In the genomic region with DNA sequence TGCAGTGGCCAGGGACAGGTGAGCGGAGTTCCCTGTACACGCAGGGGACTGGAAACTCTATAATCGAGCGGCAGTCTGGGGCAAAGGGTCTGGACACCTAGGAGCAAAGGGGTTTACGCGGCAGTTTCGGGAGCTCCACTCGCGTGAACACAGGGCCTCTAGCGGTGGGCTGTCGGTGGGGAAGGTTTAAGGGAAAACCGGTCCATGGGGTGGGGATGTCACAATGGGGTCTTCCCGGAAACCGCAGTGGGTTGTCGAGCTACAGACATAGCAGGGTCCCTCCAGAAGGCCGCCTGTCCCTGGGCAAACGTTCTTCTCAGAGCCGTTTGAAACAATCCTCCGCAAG, we compare ENCODE assay signal across 8 mouse cellular contexts.
DNase-seq lines count a peak whose midpoint lies in the region; ATAC-seq and TF ChIP-seq lines count a peak whose summit lies in the region.

No protein-coding gene starts in this region.

- under 1% methylated on average over 19 of the region's 19 CpGs for WGBS in forebrain, embryonic 16.5 days
- 0% methylated on average over 19 of the region's 19 CpGs for whole genome bisulfite sequencing in liver, embryonic 15.5 days (ENCODE audit: insufficient replicate concordance)

- no peaks in the 10 kb centered on the region for H3K36me3 ChIP-seq in forebrain, embryonic 16.5 days (ENCODE audit: control insufficient read depth, insufficient read depth)
- H3K36me3 ChIP-seq in liver, embryonic 15.5 days (replicated peaks), result peaks cover 13% of the 10 kb centered on the region; the same call in 1 of the 2 replicates

- no peak for TF ChIP-seq POLR2A in brain, embryonic 14.5 days (IDR thresholded peaks at IDR 0.05; ENCODE audit: borderline replicate concordance, extremely low read depth, insufficient read depth, insufficient read length, poor library complexity, severe bottlenecking)

- H3K27me3 ChIP-seq in forebrain, embryonic 16.5 days (replicated peaks; ENCODE audit: control insufficient read depth, insufficient read depth, low read length), result no peaks in the 10 kb centered on the region
- peaks cover 21% of the 10 kb centered on the region for H3K27me3 ChIP-seq in liver, embryonic 15.5 days

- peak overlapping the region; percentile 93 for H3K4me3 ChIP-seq in left cerebral cortex, adult 2 months
- H3K4me3 ChIP-seq in forebrain, embryonic 16.5 days (replicated peaks; ENCODE audit: low read length), result peak overlapping the region; percentile 58
- H3K4me3 ChIP-seq in liver, embryonic 15.5 days (replicated peaks), result peak overlapping the region; percentile 82

- no peak; the same call in 1 of the 2 replicates for TF ChIP-seq CTCF in left cerebral cortex, adult 2 months (IDR thresholded peaks at IDR 0.05)
- TF ChIP-seq CTCF in brain, embryonic 14.5 days (IDR thresholded peaks at IDR 0.05; ENCODE audit: borderline replicate concordance, extremely low read depth, insufficient read depth, insufficient read length), result peak; percentile 39; the same call in 1 of the 2 replicates

- DNase-seq in left cerebral cortex, adult 2 months (ENCODE audit: extremely low spot score in 1 of 2, low spot score in 2 of 2), result no peak
- DNase-seq in left cerebral cortex, adult 8-10 months (ENCODE audit: low spot score in 2 of 2), result no peak
- DNase-seq in brain, embryonic 14.5 days (ENCODE audit: low read depth), result peak; percentile 79
- DNase-seq in B cell, adult 2 months, result no peak
- DNase-seq in cerebellum, adult 11 months, result no peak
- no peak for DNase-seq in testis, postnatal 14 days (ENCODE audit: low spot score)

- peak; percentile 56 for ATAC-seq in forebrain, embryonic 16.5 days
- ATAC-seq in liver, embryonic 15.5 days (ENCODE audit: insufficient read depth), result peak; percentile 37

- no peaks in the 10 kb centered on the region for H3K9me3 ChIP-seq in forebrain, embryonic 16.5 days (ENCODE audit: control insufficient read depth, low read length)
- no peaks in the 10 kb centered on the region for H3K9me3 ChIP-seq in liver, embryonic 15.5 days (replicated peaks)

- peak overlapping the region; percentile 99 for H3K27ac ChIP-seq in left cerebral cortex, adult 2 months
- peak overlapping the region; percentile 98 for H3K27ac ChIP-seq in forebrain, embryonic 16.5 days (ENCODE audit: low read length)
- peak overlapping the region; percentile 79 for H3K27ac ChIP-seq in liver, embryonic 15.5 days (replicated peaks)

- peaks cover 28% of the 10 kb centered on the region for H3K4me1 ChIP-seq in forebrain, embryonic 16.5 days (replicated peaks; ENCODE audit: control insufficient read depth, insufficient read depth, low read length)
- peaks cover 30% of the 10 kb centered on the region for H3K4me1 ChIP-seq in liver, embryonic 15.5 days (replicated peaks)

- H3K9ac ChIP-seq in forebrain, embryonic 16.5 days (replicated peaks; ENCODE audit: low read depth, low read length), result peak overlapping the region; percentile 94
- H3K9ac ChIP-seq in liver, embryonic 15.5 days, result peak overlapping the region; percentile 72

- intact Hi-C loops in left cerebral cortex, adult 2 months (cut with DNase I), result loop anchor here (2.0 to 5.0 kb wide), 2 partner anchors 21 to 113 kb away; no protein-coding TSS in a partner anchor

- peak overlapping the region; percentile 65 for H3K4me2 ChIP-seq in forebrain, embryonic 16.5 days (ENCODE audit: low read length)
- peak overlapping the region; percentile 87 for H3K4me2 ChIP-seq in liver, embryonic 15.5 days
